Mouse (Mus musculus) forebrain, embryonic 14.5 days (tissue): ENCODE data around the gene Timm8a2. TPM values are rescaled to one million over a fixed set of nuclear protein-coding genes. Genes with fewer than 3 reads are reported as not detected.

Experiments
- ATAC-seq: fragments of 200-750 bp; cut with Nextera tagmentation; 2 replicates; pipeline ENCODE4 v1.8.0; 2017; ENCODE audit warnings: mild to moderate bottlenecking, moderate library complexity
- DNase-seq: peaks from one replicate; pipeline ENCODE4 v3.0.0-alpha.2; 2015; ENCODE audit warnings: low spot score
- H3K27ac ChIP-seq: fragments of 300-500 bp; sonication (generic); 2 replicates; pipeline ENCODE4 v1.5.1; 2014; ENCODE audit warnings: low read depth, mild to moderate bottlenecking, control low read depth, low read length, moderate library complexity
- H3K27me3 ChIP-seq: fragments of 300-500 bp; sonication (generic); replicated peaks from 2 replicates; pipeline ENCODE4 v1.6.1; 2014; ENCODE audit warnings: low read length, control low read depth, mixed read lengths; ENCODE audit not compliant: control insufficient read depth, insufficient read depth
- H3K36me3 ChIP-seq: fragments of 300-500 bp; sonication (generic); 2 replicates; pipeline ENCODE4 v1.6.1; 2014; ENCODE audit warnings: low read length, control low read depth; ENCODE audit not compliant: control insufficient read depth, insufficient read depth
- H3K4me1 ChIP-seq: fragments of 300-500 bp; sonication (generic); 2 replicates; pipeline ENCODE4 v1.6.1; 2014; ENCODE audit warnings: antibody characterized with exemption, low read length, control low read depth; ENCODE audit not compliant: control insufficient read depth, insufficient read depth
- H3K4me2 ChIP-seq: fragments of 300-500 bp; sonication (generic); 2 replicates; pipeline ENCODE4 v1.6.1; 2014; ENCODE audit warnings: mild to moderate bottlenecking, control low read depth, low read length
- H3K4me3 ChIP-seq: fragments of 300-500 bp; sonication (generic); 2 replicates; pipeline ENCODE4 v1.5.1; 2014; ENCODE audit warnings: low read depth, low read length, control low read depth
- H3K9ac ChIP-seq: fragments of 300-500 bp; sonication (generic); 2 replicates; pipeline ENCODE4 v1.6.1; 2014; ENCODE audit warnings: mild to moderate bottlenecking, low read length, control low read depth, moderate library complexity
- H3K9me3 ChIP-seq: fragments of 300-500 bp; sonication (generic); replicated peaks from 2 replicates; pipeline ENCODE4 v1.6.1; 2016; ENCODE audit warnings: low read length, control low read depth, mixed read lengths; ENCODE audit not compliant: control insufficient read depth
- WGBS: fragments of 180-500 bp; shearing (Covaris S2); extraction: QIAGEN DNeasy Blood & Tissue Kit; methylation state at CpG from one replicate; pipeline ENCODE4 v1.1.7; 2014; 5-methylcytosine and 5-hydroxymethylcytosine counted together
- polyA plus RNA-seq: library from polyadenylated mRNA; unstranded; fragments of >200 nt; fragmentation: Nextera tagmentation; extraction: Ambion mirVana; gene quantifications from 2 replicates; pipeline ENCODE4 v1.2.1, GENCODE M21; 2014

Timm8a2 gene
- polyA plus RNA-seq, 1 experiment from 2014 or later = not detected

DNA sequence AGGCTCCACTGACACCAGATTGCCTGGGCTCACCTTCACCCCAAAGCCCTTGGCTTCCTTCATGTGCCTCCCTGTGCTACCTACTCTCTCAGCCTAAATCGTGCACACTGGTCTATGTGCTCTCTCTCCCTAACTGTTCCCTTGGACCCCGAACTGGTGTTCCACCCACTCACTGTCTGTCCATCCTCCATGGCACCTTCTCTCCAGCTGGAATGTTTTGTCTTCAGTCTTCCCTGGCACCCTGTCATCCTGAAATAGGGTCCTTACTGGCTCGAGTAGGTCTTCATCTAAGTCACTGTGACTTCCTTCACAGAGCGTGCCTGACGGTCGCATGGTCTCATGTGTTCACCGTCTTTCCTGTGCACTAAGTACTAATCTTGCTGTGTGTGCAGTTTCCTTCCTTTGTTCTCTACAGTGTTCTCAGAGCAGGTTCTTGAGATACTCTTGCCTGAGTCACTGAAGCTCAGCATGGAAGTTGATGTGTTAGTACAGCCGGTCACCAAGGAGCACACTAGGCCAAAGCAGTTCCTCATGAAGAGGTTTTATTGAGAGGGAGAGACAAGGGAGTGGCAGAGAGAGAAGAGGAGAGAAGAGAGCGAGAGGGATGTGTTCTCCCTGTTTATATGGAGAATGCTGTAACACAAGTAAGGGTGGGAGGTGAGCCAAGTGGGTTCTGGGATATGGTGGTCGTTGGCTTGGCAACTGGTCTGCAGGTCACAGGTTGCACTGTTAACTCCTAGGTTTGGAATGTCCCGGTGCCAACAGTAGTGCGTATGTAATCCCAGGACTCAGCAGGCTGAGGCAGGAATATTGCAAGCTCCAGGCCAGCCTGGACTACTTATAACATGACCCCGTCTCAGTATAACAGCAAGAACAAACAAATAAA, 41.8 kb upstream of the Timm8a2 start:
- Histone ChIP-seq H3K27me3 (no peaks in the 10 kb centered on the region), H3K4me3 (no peak overlapping the region), H3K9ac (no peak overlapping the region), H3K36me3 (peaks cover 12% of the 10 kb centered on the region; the same call in 1 of the 2 replicates), H3K4me2 (no peak overlapping the region), H3K9me3 (no peaks in the 10 kb centered on the region), H3K27ac (no peak overlapping the region), H3K4me1 (no peaks in the 10 kb centered on the region)
- no peak for DNase-seq
- 93% methylated on average over 13 of the region's 13 CpGs for WGBS
- ATAC-seq = no peak

DNA sequence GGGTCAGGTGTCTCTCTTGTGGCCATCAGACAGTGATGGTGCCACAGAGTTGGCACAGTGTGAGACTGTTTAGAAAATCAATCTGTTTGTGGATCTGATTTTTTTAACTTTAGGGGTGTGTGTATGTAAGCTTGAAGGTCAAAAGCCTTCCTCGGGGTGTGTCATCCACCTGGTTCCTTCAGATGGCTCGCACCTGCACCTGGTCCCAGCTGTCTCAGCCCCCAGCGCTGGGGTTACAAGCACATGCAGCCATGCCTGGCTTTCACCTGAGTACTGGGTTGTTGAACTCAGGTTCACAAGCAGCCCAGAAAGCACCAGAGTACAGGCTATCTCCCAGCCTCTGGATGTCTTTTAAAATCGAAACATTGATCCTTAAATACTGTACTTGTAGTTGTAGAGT, 40.9 kb upstream of the Timm8a2 start:
- 97% methylated on average over 4 of the region's 4 CpGs for WGBS
- Histone ChIP-seq H3K9me3 (no peaks in the 10 kb centered on the region), H3K4me1 (no peaks in the 10 kb centered on the region), H3K27ac (no peak overlapping the region), H3K27me3 (no peaks in the 10 kb centered on the region), H3K9ac (no peak overlapping the region), H3K4me2 (no peak overlapping the region), H3K4me3 (no peak overlapping the region), H3K36me3 (peaks cover 12% of the 10 kb centered on the region; the same call in 1 of the 2 replicates)
- DNase-seq = no peak
- no peak for ATAC-seq

DNA sequence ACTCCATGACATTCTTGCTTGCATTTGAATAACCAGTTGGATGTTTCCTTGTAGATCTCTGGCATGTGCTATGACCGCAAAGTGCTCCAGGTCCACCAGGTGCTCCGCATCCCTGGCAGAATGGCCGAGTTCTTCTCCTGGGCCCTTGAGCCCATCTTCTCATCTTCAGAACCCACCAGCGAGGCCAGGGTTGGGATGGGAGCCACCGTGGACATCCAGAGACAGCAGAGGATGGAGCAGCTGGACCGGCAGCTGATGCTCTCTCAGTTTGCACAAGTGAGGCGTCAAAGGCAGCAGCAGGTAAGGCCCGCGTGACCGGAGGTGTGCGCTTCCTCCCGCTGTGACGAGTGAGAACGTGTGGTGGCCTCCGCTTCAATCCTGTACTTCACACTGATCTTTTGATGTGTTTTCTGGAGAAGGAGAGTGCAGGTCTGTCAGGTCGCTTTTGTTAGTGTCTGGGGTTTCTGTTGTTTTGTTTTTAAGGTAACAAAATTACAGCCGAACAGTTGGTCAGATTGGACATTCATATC, 40.2 kb upstream of the Timm8a2 start:
- 98% methylated on average over 17 of the region's 17 CpGs for WGBS
- ATAC-seq (no peak), DNase-seq (no peak)
- H3K9me3 ChIP-seq = no peaks in the 10 kb centered on the region
- H3K4me1 ChIP-seq = no peaks in the 10 kb centered on the region
- no peak overlapping the region for H3K4me2 ChIP-seq
- H3K27me3 ChIP-seq = no peaks in the 10 kb centered on the region
- H3K4me3 ChIP-seq = no peak overlapping the region
- H3K27ac ChIP-seq = no peak overlapping the region
- H3K36me3 ChIP-seq = peaks cover 12% of the 10 kb centered on the region; the same call in 1 of the 2 replicates
- H3K9ac ChIP-seq = no peak overlapping the region

DNA sequence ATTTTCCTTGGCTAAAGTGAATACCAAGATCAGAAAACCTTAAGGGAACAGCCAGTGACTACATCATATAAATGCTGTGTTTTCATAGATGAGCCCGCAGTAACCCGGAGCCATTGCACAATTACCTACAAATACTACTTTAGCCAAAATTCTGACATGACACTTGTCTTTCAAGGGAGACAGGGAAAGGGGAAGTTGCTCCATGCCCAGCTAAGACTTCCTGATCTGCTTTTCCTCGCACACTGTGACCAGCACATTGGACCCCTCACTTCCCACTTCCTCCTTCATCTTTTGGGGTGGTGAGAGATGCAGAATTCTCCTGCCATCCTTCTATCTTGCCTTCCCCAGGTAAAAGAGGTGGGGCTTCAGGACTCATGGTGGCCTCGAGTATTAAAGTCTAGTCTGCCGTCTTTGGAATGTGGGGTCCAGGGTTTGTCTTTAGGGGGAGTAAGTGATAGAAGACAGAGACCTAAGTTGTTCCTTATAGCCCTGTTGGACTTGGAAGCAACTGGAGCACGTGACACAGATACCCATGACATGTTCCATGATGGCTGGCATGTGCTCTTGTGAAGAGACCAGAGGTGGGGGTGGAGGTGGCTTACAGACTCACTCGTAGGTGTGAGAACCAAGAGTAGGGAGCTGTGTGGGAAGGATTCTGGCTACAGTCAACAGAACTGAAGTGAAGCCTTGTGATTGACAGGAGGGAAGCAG, 39.5 kb upstream of the Timm8a2 start:
- Histone ChIP-seq H3K4me2 (no peak overlapping the region), H3K36me3 (peaks cover 12% of the 10 kb centered on the region; the same call in 1 of the 2 replicates), H3K9me3 (no peaks in the 10 kb centered on the region), H3K4me1 (no peaks in the 10 kb centered on the region), H3K27me3 (no peaks in the 10 kb centered on the region), H3K27ac (no peak overlapping the region), H3K9ac (no peak overlapping the region), H3K4me3 (no peak overlapping the region)
- WGBS = 94% methylated on average over 7 of the region's 7 CpGs
- DNase-seq = no peak
- ATAC-seq = no peak

DNA sequence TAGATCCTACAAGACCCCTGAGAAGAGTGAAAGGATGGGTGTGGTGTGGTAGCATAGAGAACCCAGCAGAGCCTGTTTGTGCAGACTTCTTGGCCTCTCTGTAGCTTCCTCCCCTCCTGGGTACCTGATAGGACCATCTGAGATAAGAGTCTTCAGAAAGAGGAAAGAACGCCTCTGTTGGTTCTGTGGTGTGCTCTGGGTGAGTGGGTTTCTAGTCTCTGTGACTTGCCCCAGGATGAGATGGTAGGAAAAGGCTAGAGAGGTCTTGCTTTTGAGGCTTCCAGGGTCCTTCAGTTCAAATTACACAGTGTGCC, 39.0 kb upstream of the Timm8a2 start:
- Histone ChIP-seq H3K27me3 (no peaks in the 10 kb centered on the region), H3K4me1 (no peaks in the 10 kb centered on the region), H3K4me3 (no peak overlapping the region), H3K9ac (no peak overlapping the region), H3K4me2 (no peak overlapping the region), H3K9me3 (no peaks in the 10 kb centered on the region), H3K36me3 (peaks cover 12% of the 10 kb centered on the region; the same call in 1 of the 2 replicates), H3K27ac (no peak overlapping the region)
- ATAC-seq (no peak), DNase-seq (no peak)
- 93% methylated on average over 1 of the region's 1 CpGs for WGBS

DNA sequence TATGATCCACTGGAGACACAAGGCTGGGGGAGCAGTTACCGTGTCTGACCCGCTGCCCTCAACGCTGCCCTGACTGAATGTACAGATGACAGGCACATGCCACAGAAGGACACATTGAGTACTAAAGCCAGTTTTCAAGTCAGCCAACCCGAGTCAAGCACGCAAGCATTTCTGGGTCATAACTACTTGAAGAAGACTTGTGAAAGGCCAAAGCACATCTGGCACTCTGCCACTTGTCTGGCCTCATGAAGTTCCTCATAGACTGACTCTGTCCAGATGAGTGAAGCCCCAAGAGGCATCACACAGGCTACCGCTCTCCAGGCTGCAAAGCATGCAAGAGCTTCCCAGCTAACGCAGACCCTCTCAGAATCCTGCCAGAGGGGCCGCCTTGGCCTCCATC, 37.7 kb upstream of the Timm8a2 start:
- Histone ChIP-seq H3K27me3 (no peaks in the 10 kb centered on the region), H3K27ac (no peak overlapping the region), H3K4me2 (no peak overlapping the region), H3K9ac (no peak overlapping the region), H3K36me3 (peaks cover 12% of the 10 kb centered on the region; the same call in 1 of the 2 replicates), H3K4me3 (no peak overlapping the region), H3K4me1 (no peaks in the 10 kb centered on the region), H3K9me3 (no peaks in the 10 kb centered on the region)
- no peak for DNase-seq
- no peak for ATAC-seq
- WGBS = 96% methylated on average over 8 of the region's 8 CpGs

DNA sequence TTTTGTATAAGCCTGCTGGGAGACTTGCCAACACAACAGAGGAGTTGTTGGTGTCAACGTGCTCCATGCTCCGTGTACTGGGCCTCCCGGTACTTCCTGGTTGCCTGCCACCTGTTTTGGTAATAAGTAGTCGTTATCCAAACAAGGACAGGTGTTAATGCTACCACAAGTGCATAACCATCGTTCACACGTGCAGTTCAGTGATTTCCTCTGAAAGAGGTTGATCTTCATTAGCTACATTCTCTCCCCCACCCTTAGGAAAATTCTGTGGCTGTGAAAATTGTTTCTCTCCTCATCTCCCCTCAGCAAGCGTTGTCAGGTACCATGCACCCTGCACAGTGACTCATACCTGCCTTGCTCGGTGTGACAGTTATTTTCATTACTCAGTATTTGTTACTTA, 35.0 kb upstream of the Timm8a2 start:
- Histone ChIP-seq H3K27me3 (no peaks in the 10 kb centered on the region), H3K9me3 (no peaks in the 10 kb centered on the region), H3K27ac (no peak overlapping the region), H3K4me1 (no peaks in the 10 kb centered on the region), H3K4me2 (no peak overlapping the region), H3K4me3 (no peak overlapping the region), H3K9ac (no peak overlapping the region), H3K36me3 (peaks cover 12% of the 10 kb centered on the region; the same call in 1 of the 2 replicates)
- DNase-seq (peak; percentile 10), ATAC-seq (no peak)
- WGBS = 58% methylated on average over 8 of the region's 8 CpGs

DNA sequence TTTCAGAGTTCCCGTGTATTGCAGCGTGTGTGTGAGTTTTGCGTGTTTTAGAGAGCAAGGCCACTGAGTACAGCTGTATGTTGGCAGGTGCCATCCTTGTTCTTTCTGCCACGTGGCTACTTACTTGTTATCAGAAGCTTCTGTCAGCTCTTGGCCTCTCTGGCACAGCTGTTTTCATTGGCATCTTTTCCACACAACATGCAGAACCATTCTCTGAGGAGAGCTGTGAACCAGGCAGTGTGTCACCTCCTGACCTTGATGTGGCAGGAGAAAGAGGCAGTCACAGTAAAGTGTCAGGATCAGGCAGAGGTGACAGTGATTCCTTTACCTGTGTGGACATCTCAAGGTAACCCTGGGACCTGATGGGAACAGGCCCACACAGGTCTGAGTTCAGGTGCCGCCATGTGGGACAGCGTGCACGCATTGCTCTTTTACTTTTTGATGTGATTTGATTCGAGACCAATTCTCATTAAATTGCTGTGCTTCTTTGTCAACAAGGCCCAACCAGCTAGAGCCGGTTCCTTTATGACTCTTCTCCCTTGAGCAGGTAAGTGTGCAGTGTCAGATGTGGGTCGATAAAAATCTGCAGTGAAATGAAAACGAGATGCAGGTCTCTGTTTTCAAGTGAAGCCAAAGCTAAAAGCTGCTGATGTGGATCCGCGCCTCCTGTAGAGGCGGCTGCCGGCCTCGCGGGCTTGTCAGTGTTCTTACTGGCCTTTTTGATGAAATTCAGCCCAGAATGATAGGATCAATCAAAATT, 33.9 kb upstream of the Timm8a2 start:
- Histone ChIP-seq H3K4me3 (no peak overlapping the region), H3K36me3 (peaks cover 9% of the 10 kb centered on the region; the same call in 1 of the 2 replicates), H3K27ac (no peak overlapping the region), H3K9ac (no peak overlapping the region), H3K27me3 (no peaks in the 10 kb centered on the region), H3K4me1 (no peaks in the 10 kb centered on the region), H3K4me2 (no peak overlapping the region), H3K9me3 (no peaks in the 10 kb centered on the region)
- ATAC-seq = no peak
- no peak for DNase-seq
- 94% methylated on average over 17 of the region's 17 CpGs for WGBS
